Mouse (Mus musculus): ENCODE results near the gene Tmem200b. TPM values are rescaled to one million over a fixed set of nuclear protein-coding genes. Genes with fewer than 3 reads are reported as not detected.

Gene Tmem200b
- polyA plus RNA-seq (2012; rRNA removed; ENCODE audit: low replicate concordance), result 6.9 and 10.1 TPM in 2 replicates

DNA sequence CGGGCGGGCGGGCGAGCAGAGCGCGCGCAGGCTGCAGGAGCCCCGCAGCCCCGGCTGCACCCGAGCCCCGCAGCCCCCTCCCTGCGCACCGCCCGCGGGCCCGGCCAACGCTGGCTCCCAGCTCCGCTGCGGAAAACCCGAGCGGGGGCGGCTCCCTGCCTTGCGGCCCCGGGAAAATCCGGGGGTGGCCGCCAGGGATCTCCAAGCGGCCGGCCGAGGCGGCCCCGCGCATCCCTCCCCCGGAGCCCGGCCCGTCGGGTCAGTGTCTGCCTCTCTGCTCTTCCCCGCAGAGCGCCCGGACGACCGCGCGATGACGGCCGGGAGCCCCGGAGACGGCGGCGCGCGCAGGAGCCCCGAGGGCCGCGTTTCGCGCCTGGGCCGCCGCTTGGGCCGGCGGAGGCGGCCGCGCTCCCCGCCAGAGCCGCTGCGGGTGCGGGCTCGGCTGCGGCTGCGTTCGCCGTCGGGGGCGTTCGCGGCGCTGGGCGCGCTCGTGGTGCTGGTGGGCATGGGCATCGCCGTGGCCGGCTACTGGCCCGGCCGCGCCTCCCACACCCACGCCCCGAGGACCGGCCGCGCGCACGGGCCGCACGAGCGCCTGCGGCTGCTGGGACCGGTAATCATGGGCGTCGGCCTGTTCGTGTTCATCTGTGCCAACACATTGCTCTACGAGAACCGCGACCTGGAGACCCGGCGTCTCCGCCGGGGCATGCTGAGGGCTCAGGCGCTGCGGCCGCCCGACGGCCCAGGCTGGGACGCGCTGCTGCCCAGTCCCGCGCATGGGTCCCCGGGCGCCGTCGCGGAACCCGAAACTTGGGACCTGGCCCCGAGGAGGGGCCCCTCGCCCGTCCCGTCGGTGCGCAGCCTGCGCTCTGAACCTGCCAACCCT is at the start of gene Tmem200b:
Tmem200b (plus strand) TSS at position 311 of the 886 bp plus-strand sequence.

DNA sequence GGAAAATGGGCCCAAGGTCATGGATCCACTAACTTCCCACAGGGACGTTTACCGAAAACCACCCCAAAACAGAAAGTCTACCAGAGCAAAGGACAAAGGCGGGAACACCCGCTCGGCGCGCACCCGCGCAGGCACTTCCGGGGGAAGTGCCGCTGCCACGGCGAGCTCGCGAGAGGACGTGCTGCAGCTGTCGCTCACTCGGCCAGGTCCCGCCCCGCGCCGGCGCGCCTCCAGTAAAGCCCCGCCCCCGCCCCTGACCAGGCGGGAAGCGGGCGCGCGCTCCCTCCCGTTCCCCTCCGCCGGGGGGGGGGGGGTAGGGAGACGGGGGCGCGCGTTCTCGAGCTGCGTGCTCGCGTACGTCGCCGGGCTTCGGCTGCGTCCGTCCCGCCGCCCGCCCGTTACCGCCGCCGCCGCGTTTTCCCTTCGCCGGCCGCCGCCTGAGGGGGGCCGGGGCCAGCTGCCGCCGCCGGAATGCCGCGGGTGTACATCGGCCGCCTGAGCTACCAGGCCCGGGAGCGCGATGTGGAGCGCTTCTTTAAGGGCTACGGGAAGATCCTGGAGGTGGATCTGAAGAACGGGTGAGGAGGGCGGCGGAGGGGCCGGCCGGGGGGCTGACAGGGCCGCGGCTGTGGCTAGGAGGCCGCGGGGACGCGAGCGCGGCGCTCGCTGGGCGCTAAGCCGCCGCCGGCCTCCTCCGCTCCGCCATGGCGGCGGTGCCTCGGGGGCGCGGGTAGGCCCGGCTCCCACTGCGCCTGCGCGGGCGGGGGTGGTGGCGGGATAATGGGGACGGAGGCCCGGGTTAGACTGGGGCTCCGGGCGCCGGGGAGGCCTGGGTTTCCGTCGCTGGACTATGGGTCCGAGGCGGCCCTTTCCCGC is 48.0 kb upstream of the Tmem200b start, which contains the start of gene Srsf4:
Srsf4 (plus strand) TSS at position 325 of the 876 bp plus-strand sequence.

Other genes with a start within 250 kb of the Tmem200b start
- 4.4 and 4.5 TPM in 2 replicates for gene Ptpru, start 83.5 kb upstream of the Tmem200b start, polyA plus RNA-seq (2012; rRNA removed; ENCODE audit: low replicate concordance)
- gene Mecr, start 78.3 kb upstream of the Tmem200b start, polyA plus RNA-seq (2012; rRNA removed; ENCODE audit: low replicate concordance), result 24.4 and 31.6 TPM in 2 replicates
- 23.2 and 25.9 TPM in 2 replicates for gene Srsf4, start 48.2 kb upstream of the Tmem200b start, polyA plus RNA-seq (2012; rRNA removed; ENCODE audit: low replicate concordance)
- gene Gm10300, start 152.9 kb downstream of the Tmem200b start, polyA plus RNA-seq (2012; rRNA removed; ENCODE audit: low replicate concordance), result 0.05 TPM in 1 of 2 replicates, not detected in the other
- gene Epb41, start 153.6 kb downstream of the Tmem200b start, polyA plus RNA-seq (2012; rRNA removed; ENCODE audit: low replicate concordance), result 12.2 and 18.6 TPM in 2 replicates
- gene Oprd1, start 222.7 kb downstream of the Tmem200b start, polyA plus RNA-seq (2012; rRNA removed; ENCODE audit: low replicate concordance), result 0.26 and 0.60 TPM in 2 replicates

Data from duodenum, adult 2 months (tissue).